Mouse (Mus musculus) embryonic facial prominence, embryonic 13.5 days (tissue): ENCODE data around the gene Plcl2. TPM values are rescaled to one million over a fixed set of nuclear protein-coding genes. Genes with fewer than 3 reads are reported as not detected.
"Not testable (repeated sequence)": the region's sequence is repeated elsewhere in the genome, so short reads cannot be mapped to it uniquely, and the experiment has no call there.

Experiments
- ATAC-seq: fragments of 200-750 bp; cut with Nextera tagmentation; 2 replicates; pipeline ENCODE4 v1.8.0; 2017; ENCODE audit warnings: low read depth; ENCODE audit not compliant: insufficient number of reproducible peaks, insufficient read depth, low FRiP score, low TSS enrichment
- H3K27ac ChIP-seq: fragments of 300-500 bp; sonication (generic); 2 replicates; pipeline ENCODE4 v1.5.1; 2015; ENCODE audit warnings: moderate library complexity, mild to moderate bottlenecking, inconsistent platforms
- H3K27me3 ChIP-seq: fragments of 300-500 bp; sonication (generic); 2 replicates; pipeline ENCODE4 v1.6.1; 2015; ENCODE audit warnings: mild to moderate bottlenecking, inconsistent platforms
- H3K36me3 ChIP-seq: fragments of 300-500 bp; sonication (generic); 2 replicates; pipeline ENCODE4 v1.6.1; 2015; ENCODE audit warnings: mild to moderate bottlenecking, inconsistent platforms
- H3K4me1 ChIP-seq: fragments of 300-500 bp; sonication (generic); 2 replicates; pipeline ENCODE4 v1.6.1; 2015; ENCODE audit warnings: inconsistent platforms
- H3K4me2 ChIP-seq: fragments of 300-500 bp; sonication (generic); 2 replicates; pipeline ENCODE4 v1.6.1; 2015; ENCODE audit warnings: moderate library complexity, mild to moderate bottlenecking, inconsistent platforms
- H3K4me3 ChIP-seq: fragments of 300-500 bp; sonication (generic); 2 replicates; pipeline ENCODE4 v1.5.1; 2015; ENCODE audit warnings: mild to moderate bottlenecking, inconsistent platforms
- H3K9ac ChIP-seq: fragments of 300-500 bp; sonication (generic); 2 replicates; pipeline ENCODE4 v1.6.1; 2015; ENCODE audit warnings: mild to moderate bottlenecking, inconsistent platforms
- H3K9me3 ChIP-seq: fragments of 300-500 bp; sonication (generic); 2 replicates; pipeline ENCODE4 v1.6.1; 2016; ENCODE audit warnings: inconsistent platforms
- WGBS: fragments of 180-500 bp; shearing (Covaris S2); methylation state at CpG from one replicate; pipeline ENCODE4 v1.1.7; 2015; ENCODE audit warnings: mixed read lengths; 5-methylcytosine and 5-hydroxymethylcytosine counted together
- polyA plus RNA-seq: library from polyadenylated mRNA; unstranded; fragments of >200 nt; fragmentation: Nextera tagmentation; extraction: Ambion mirVana; gene quantifications from 2 replicates; pipeline ENCODE4 v1.2.1, GENCODE M21; 2015

The Plcl2 gene
- polyA plus RNA-seq, 1 experiment from 2014 or later, result 4.3 TPM

- Histone ChIP-seq H3K27me3 (no peaks in the 10 kb centered on the region), H3K9me3 (no peaks in the 10 kb centered on the region), H3K4me1 (peaks cover under 1% of the 10 kb centered on the region; the same call in 1 of the 2 replicates), H3K9ac (no peak overlapping the region), H3K4me2 (no peak overlapping the region), H3K36me3 (no peaks in the 10 kb centered on the region), H3K4me3 (no peak overlapping the region), H3K27ac (no peak overlapping the region)
- WGBS, result 80% methylated on average over 4 of the region's 4 CpGs
- ATAC-seq, result no peak
These were observed 6.7 kb downstream of the Plcl2 start for GRCm38 (mm10) chr17:50515926-50516325.

- no peaks in the 10 kb centered on the region for H3K4me1 ChIP-seq
- ATAC-seq, result no peak
These were observed 8.7 kb downstream of the Plcl2 start for GRCm38 (mm10) chr17:50517781-50518415.

GRCm38 (mm10) chr17:50519588-50519987 is 10.4 kb downstream of the Plcl2 start:
- Histone ChIP-seq H3K4me1 (no peaks in the 10 kb centered on the region), H3K27me3 (no peaks in the 10 kb centered on the region)
- ATAC-seq, result no peak

More at GRCm38 (mm10) chr17:50517781-50518415, 8.7 kb downstream of the Plcl2 start:
- Histone ChIP-seq H3K27me3 (no peaks in the 10 kb centered on the region), H3K4me2 (no peak overlapping the region), H3K9me3 (no peaks in the 10 kb centered on the region), H3K27ac (no peak overlapping the region), H3K36me3 (no peaks in the 10 kb centered on the region), H3K9ac (no peak overlapping the region), H3K4me3 (no peak overlapping the region)
- WGBS, result 77% methylated on average over 6 of the region's 6 CpGs

GRCm38 (mm10) chr17:50522473-50523083 is 13.4 kb downstream of the Plcl2 start:
- no peaks in the 10 kb centered on the region for H3K9me3 ChIP-seq
- no peak overlapping the region for H3K4me3 ChIP-seq
- H3K27me3 ChIP-seq, result no peaks in the 10 kb centered on the region
- no peak for ATAC-seq
- no peak overlapping the region for H3K27ac ChIP-seq
- WGBS, result 84% methylated on average over 5 of the region's 5 CpGs
- H3K9ac ChIP-seq, result no peak overlapping the region
- H3K4me1 ChIP-seq, result no peaks in the 10 kb centered on the region
- H3K4me2 ChIP-seq, result no peak overlapping the region
- H3K36me3 ChIP-seq, result no peaks in the 10 kb centered on the region

More at GRCm38 (mm10) chr17:50519588-50519987, 10.4 kb downstream of the Plcl2 start:
- Histone ChIP-seq H3K4me2 (no peak overlapping the region), H3K27ac (no peak overlapping the region), H3K9ac (no peak overlapping the region), H3K36me3 (no peaks in the 10 kb centered on the region), H3K9me3 (no peaks in the 10 kb centered on the region), H3K4me3 (no peak overlapping the region)
- 83% methylated on average over 5 of the region's 5 CpGs for WGBS

- H3K27ac ChIP-seq, result no peak overlapping the region
- no peaks in the 10 kb centered on the region for H3K36me3 ChIP-seq
- no peak for ATAC-seq
- H3K4me2 ChIP-seq, result no peak overlapping the region
- no peak overlapping the region for H3K9ac ChIP-seq
- H3K4me1 ChIP-seq, result no peaks in the 10 kb centered on the region
- H3K9me3 ChIP-seq, result no peaks in the 10 kb centered on the region
- no peaks in the 10 kb centered on the region for H3K27me3 ChIP-seq
- 83% methylated on average over 6 of the region's 6 CpGs for WGBS
- no peak overlapping the region for H3K4me3 ChIP-seq
These were observed 15.8 kb downstream of the Plcl2 start for GRCm38 (mm10) chr17:50524970-50525369.

- H3K27ac ChIP-seq, result no peak overlapping the region
- H3K27me3 ChIP-seq, result no peaks in the 10 kb centered on the region
- H3K9ac ChIP-seq, result no peak overlapping the region
- 41% methylated on average over 2 of the region's 2 CpGs for WGBS
- no peak overlapping the region for H3K4me2 ChIP-seq
- H3K36me3 ChIP-seq, result no peaks in the 10 kb centered on the region
- no peak overlapping the region for H3K4me3 ChIP-seq
- H3K4me1 ChIP-seq, result no peaks in the 10 kb centered on the region
- no peak for ATAC-seq
- H3K9me3 ChIP-seq, result no peaks in the 10 kb centered on the region
These were observed 16.6 kb downstream of the Plcl2 start for GRCm38 (mm10) chr17:50525821-50526220.

- no peak overlapping the region for H3K4me2 ChIP-seq
- H3K36me3 ChIP-seq, result no peaks in the 10 kb centered on the region
- no peak overlapping the region for H3K27ac ChIP-seq
- no peak overlapping the region for H3K4me3 ChIP-seq
- no peak overlapping the region for H3K9ac ChIP-seq
- H3K4me1 ChIP-seq, result no peaks in the 10 kb centered on the region
- WGBS, result 91% methylated on average over 8 of the region's 8 CpGs
- no peak for ATAC-seq
- H3K27me3 ChIP-seq, result no peaks in the 10 kb centered on the region
- H3K9me3 ChIP-seq, result no peaks in the 10 kb centered on the region
These were observed 20.9 kb downstream of the Plcl2 start for GRCm38 (mm10) chr17:50530089-50530488.

GRCm38 (mm10) chr17:50534889-50535288 is 25.7 kb downstream of the Plcl2 start:
- not testable (repeated sequence) for H3K4me2 ChIP-seq, H3K27me3 ChIP-seq, H3K4me1 ChIP-seq, H3K9me3 ChIP-seq, H3K36me3 ChIP-seq, H3K4me3 ChIP-seq, H3K9ac ChIP-seq, H3K27ac ChIP-seq, ATAC-seq
- 92% methylated on average over 2 of the region's 2 CpGs for WGBS

GRCm38 (mm10) chr17:50536409-50537194 is 27.4 kb downstream of the Plcl2 start:
- H3K27ac ChIP-seq, result no peak overlapping the region
- H3K4me3 ChIP-seq, result no peak overlapping the region
- H3K9me3 ChIP-seq, result no peaks in the 10 kb centered on the region
- no peak for ATAC-seq
- H3K4me1 ChIP-seq, result no peaks in the 10 kb centered on the region
- no peak overlapping the region for H3K9ac ChIP-seq
- H3K36me3 ChIP-seq, result no peaks in the 10 kb centered on the region
- H3K27me3 ChIP-seq, result no peaks in the 10 kb centered on the region
- no peak overlapping the region for H3K4me2 ChIP-seq
- 89% methylated on average over 4 of the region's 4 CpGs for WGBS

- no peaks in the 10 kb centered on the region for H3K27me3 ChIP-seq
- no peak overlapping the region for H3K4me3 ChIP-seq
- no peaks in the 10 kb centered on the region for H3K9me3 ChIP-seq
- H3K36me3 ChIP-seq, result peaks cover 4% of the 10 kb centered on the region; the same call in 1 of the 2 replicates
- no peak overlapping the region for H3K4me2 ChIP-seq
- 86% methylated on average over 2 of the region's 2 CpGs for WGBS
- H3K9ac ChIP-seq, result no peak overlapping the region
- H3K27ac ChIP-seq, result no peak overlapping the region
- no peaks in the 10 kb centered on the region for H3K4me1 ChIP-seq
- no peak for ATAC-seq
These were observed 28.6 kb downstream of the Plcl2 start for GRCm38 (mm10) chr17:50537786-50538185.

- no peak for ATAC-seq
- Histone ChIP-seq H3K27ac (no peak overlapping the region), H3K27me3 (no peaks in the 10 kb centered on the region), H3K4me1 (no peaks in the 10 kb centered on the region), H3K36me3 (peaks cover 4% of the 10 kb centered on the region; the same call in 1 of the 2 replicates), H3K9me3 (no peaks in the 10 kb centered on the region), H3K4me2 (no peak overlapping the region), H3K9ac (no peak overlapping the region), H3K4me3 (no peak overlapping the region)
- WGBS, result 91% methylated on average over 1 of the region's 1 CpGs
These were observed 35.7 kb downstream of the Plcl2 start for GRCm38 (mm10) chr17:50544860-50545259.
